Mouse (Mus musculus): Measurements from ENCODE around the gene Pi4k2a. TPM values are rescaled to one million over a fixed set of nuclear protein-coding genes. Genes with fewer than 3 reads are reported as not detected.
A peak's percentile ranks its signal among the peaks of the same experiment; 100 is the strongest.

The Pi4k2a gene
- polyA plus RNA-seq, 1 experiment from 2014 or later: 24.9 TPM

GRCm38 (mm10) chr19:42147769-42148568 lies 57.7 kb downstream of the Pi4k2a start:
- peak overlapping the region; percentile 84 for H3K4me3 ChIP-seq
- H3K9ac ChIP-seq: peak overlapping the region; percentile 95
- under 1% methylated on average over 63 of the region's 63 CpGs for WGBS
- H3K9me3 ChIP-seq: no peaks in the 10 kb centered on the region
- peaks cover 56% of the 10 kb centered on the region for H3K4me1 ChIP-seq
- peaks cover 13% of the 10 kb centered on the region for H3K36me3 ChIP-seq
- H3K27me3 ChIP-seq: no peaks in the 10 kb centered on the region
- peak overlapping the region; percentile 60 for H3K4me2 ChIP-seq
- peak; percentile 63 for ATAC-seq (ENCODE audit: insufficient number of reproducible peaks, insufficient read depth, low FRiP score, low TSS enrichment, low read depth)
- peak overlapping the region; percentile 95 for H3K27ac ChIP-seq

GRCm38 (mm10) chr19:42148569-42148860 lies 58.2 kb downstream of the Pi4k2a start:
- peak overlapping the region; percentile 95 for H3K9ac ChIP-seq
- H3K4me2 ChIP-seq: peak overlapping the region; percentile 60
- peak overlapping the region; percentile 95 for H3K27ac ChIP-seq
- H3K27me3 ChIP-seq: no peaks in the 10 kb centered on the region
- peaks cover 56% of the 10 kb centered on the region for H3K4me1 ChIP-seq
- peak; percentile 22; the same call in 1 of the 2 replicates for ATAC-seq (ENCODE audit: insufficient number of reproducible peaks, insufficient read depth, low FRiP score, low TSS enrichment, low read depth)
- peaks cover 13% of the 10 kb centered on the region for H3K36me3 ChIP-seq
- H3K9me3 ChIP-seq: no peaks in the 10 kb centered on the region
- 12% methylated on average over 7 of the region's 7 CpGs for WGBS
- peak overlapping the region; percentile 84 for H3K4me3 ChIP-seq

GRCm38 (mm10) chr19:42151990-42152389 lies 61.7 kb downstream of the Pi4k2a start:
- Histone ChIP-seq H3K9ac (no peak overlapping the region), H3K9me3 (no peaks in the 10 kb centered on the region), H3K4me2 (peak overlapping the region; percentile 5; the same call in 1 of the 2 replicates), H3K4me1 (peaks cover 43% of the 10 kb centered on the region), H3K27me3 (no peaks in the 10 kb centered on the region), H3K36me3 (peaks cover 13% of the 10 kb centered on the region), H3K27ac (0 out of 2 replicates have a peak overlapping the region, but pooled peaks have one; percentile 23), H3K4me3 (no peak overlapping the region)
- 6% methylated on average over 6 of the region's 6 CpGs for whole genome bisulfite sequencing
- ATAC-seq (ENCODE audit: insufficient number of reproducible peaks, insufficient read depth, low FRiP score, low TSS enrichment, low read depth): no peak

GRCm38 (mm10) chr19:42157493-42158237 lies 67.4 kb downstream of the Pi4k2a start:
- WGBS: 47% methylated on average over 12 of the region's 12 CpGs
- no peak for ATAC-seq (ENCODE audit: insufficient number of reproducible peaks, insufficient read depth, low FRiP score, low TSS enrichment, low read depth)

DNA sequence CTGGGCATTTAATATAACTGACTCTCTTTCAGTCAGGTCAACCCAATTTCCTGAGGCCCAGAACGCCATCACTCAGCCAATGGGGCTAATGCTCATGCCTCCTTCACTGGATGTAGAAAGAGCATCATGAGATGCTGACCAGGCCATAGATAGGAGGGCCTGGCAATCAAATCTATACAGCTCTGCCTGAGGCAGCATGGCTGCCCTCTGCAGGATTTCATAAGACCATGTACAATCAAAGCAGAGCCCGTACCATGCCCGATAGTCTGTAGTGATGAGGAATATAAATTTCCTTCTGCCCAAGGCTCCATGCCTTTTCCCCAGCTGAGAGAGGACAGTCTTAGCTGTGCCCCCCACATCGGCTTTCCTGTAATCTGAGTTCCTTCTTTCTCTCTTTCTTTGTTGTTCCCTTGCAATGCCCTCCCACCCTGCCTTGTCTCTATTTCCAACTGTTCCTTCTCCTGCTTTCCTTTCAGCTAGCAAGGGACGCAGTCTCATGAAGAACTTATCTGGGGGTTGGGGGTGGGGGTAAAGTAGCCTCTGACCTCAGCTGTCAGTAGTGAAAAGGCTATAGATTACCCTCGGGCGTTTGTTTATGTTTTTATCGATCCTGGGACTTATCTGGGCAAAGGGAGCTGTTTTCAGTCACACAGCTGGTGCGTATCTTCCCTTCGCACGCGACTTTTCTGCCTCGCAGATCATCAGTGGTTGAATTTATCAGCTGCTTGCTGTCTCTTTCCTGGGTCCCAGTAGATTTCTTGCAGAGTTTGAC lies 68.2 kb downstream of the Pi4k2a start:
- ATAC-seq (ENCODE audit: insufficient number of reproducible peaks, insufficient read depth, low FRiP score, low TSS enrichment, low read depth): no peak
- peak overlapping the region; percentile 62; the same call in 1 of the 2 replicates for H3K27ac ChIP-seq
- no peak overlapping the region for H3K9ac ChIP-seq
- peaks cover 11% of the 10 kb centered on the region; the same call in 1 of the 2 replicates for H3K4me1 ChIP-seq
- H3K36me3 ChIP-seq: no peaks in the 10 kb centered on the region
- H3K9me3 ChIP-seq: no peaks in the 10 kb centered on the region
- WGBS: 42% methylated on average over 13 of the region's 13 CpGs
- H3K4me2 ChIP-seq: no peak overlapping the region
- H3K27me3 ChIP-seq: no peaks in the 10 kb centered on the region
- no peak overlapping the region for H3K4me3 ChIP-seq

More at GRCm38 (mm10) chr19:42157493-42158237, 67.4 kb downstream of the Pi4k2a start:
- H3K27me3 ChIP-seq: no peaks in the 10 kb centered on the region
- H3K9ac ChIP-seq: no peak overlapping the region
- peaks cover 11% of the 10 kb centered on the region; the same call in 1 of the 2 replicates for H3K4me1 ChIP-seq
- H3K4me3 ChIP-seq: no peak overlapping the region
- H3K27ac ChIP-seq: peak overlapping the region; percentile 62; the same call in 1 of the 2 replicates
- H3K36me3 ChIP-seq: no peaks in the 10 kb centered on the region
- no peak overlapping the region for H3K4me2 ChIP-seq
- no peaks in the 10 kb centered on the region for H3K9me3 ChIP-seq

DNA sequence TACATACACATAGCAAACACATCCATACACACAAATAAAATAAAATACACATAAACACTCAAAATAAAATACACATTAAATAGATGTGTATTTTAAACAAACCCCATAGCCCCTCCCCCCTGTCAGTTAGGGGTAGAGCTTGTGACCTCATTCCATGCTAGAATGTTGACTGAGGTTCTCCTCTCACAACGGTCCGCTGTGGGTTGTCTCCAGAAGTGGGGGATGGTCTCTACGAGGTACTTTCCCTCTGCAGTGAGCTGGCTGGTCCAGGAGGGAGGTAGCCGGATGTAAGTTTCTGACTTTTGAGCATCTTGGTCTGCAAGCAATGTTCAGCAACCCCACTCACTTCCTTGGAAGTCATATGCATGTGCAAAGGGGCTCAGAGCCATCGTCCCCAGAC lies 73.5 kb downstream of the Pi4k2a start, which contains the start of gene Zfyve27:
TSS of gene Zfyve27 (plus strand) at position 188 of the 400 bp plus-strand sequence.
- ATAC-seq (ENCODE audit: insufficient number of reproducible peaks, insufficient read depth, low FRiP score, low TSS enrichment, low read depth): no peak
- Histone ChIP-seq H3K27me3 (peaks cover 14% of the 10 kb centered on the region), H3K36me3 (no peaks in the 10 kb centered on the region), H3K4me2 (no peak within 1 kb of the TSS), H3K9me3 (no peaks in the 10 kb centered on the region), H3K4me1 (peaks cover 4% of the 10 kb centered on the region; the same call in 1 of the 2 replicates), H3K9ac (no peak within 1 kb of the TSS), H3K4me3 (no peak within 1 kb of the TSS), H3K27ac (no peak within 1 kb of the TSS)
- WGBS: 75% methylated on average over 5 of the region's 5 CpGs

GRCm38 (mm10) chr19:42164188-42164587 lies 73.9 kb downstream of the Pi4k2a start:
- H3K4me3 ChIP-seq: no peak overlapping the region
- peaks cover 18% of the 10 kb centered on the region for H3K27me3 ChIP-seq
- no peaks in the 10 kb centered on the region for H3K36me3 ChIP-seq
- no peak overlapping the region for H3K4me2 ChIP-seq
- ATAC-seq (ENCODE audit: insufficient number of reproducible peaks, insufficient read depth, low FRiP score, low TSS enrichment, low read depth): no peak
- no peak overlapping the region for H3K9ac ChIP-seq
- no peaks in the 10 kb centered on the region for H3K9me3 ChIP-seq
- 69% methylated on average over 7 of the region's 7 CpGs for WGBS
- H3K27ac ChIP-seq: no peak overlapping the region
- H3K4me1 ChIP-seq: peaks cover 4% of the 10 kb centered on the region; the same call in 1 of the 2 replicates

- 4% methylated on average over 12 of the region's 12 CpGs for WGBS
- peak overlapping the region; percentile 17; the same call in 1 of the 2 replicates for H3K4me3 ChIP-seq
- no peaks in the 10 kb centered on the region for H3K36me3 ChIP-seq
- H3K9me3 ChIP-seq: no peaks in the 10 kb centered on the region
- H3K27ac ChIP-seq: no peak overlapping the region
- H3K4me1 ChIP-seq: peaks cover 9% of the 10 kb centered on the region
- ATAC-seq (ENCODE audit: insufficient number of reproducible peaks, insufficient read depth, low FRiP score, low TSS enrichment, low read depth): no peak
- H3K4me2 ChIP-seq: peak overlapping the region; percentile 46
- peaks cover 21% of the 10 kb centered on the region for H3K27me3 ChIP-seq
- H3K9ac ChIP-seq: 0 out of 2 replicates have a peak overlapping the region, but pooled peaks have one; percentile 46
Observed at GRCm38 (mm10) chr19:42166130-42166529, 75.9 kb downstream of the Pi4k2a start.

- Histone ChIP-seq H3K4me2 (no peak overlapping the region), H3K27me3 (peaks cover 21% of the 10 kb centered on the region), H3K9me3 (no peaks in the 10 kb centered on the region), H3K27ac (no peak overlapping the region), H3K9ac (no peak overlapping the region), H3K4me1 (peaks cover 15% of the 10 kb centered on the region), H3K36me3 (no peaks in the 10 kb centered on the region), H3K4me3 (no peak overlapping the region)
- 39% methylated on average over 3 of the region's 3 CpGs for WGBS
- no peak for ATAC-seq (ENCODE audit: insufficient number of reproducible peaks, insufficient read depth, low FRiP score, low TSS enrichment, low read depth)
Observed at GRCm38 (mm10) chr19:42166766-42167165, 76.5 kb downstream of the Pi4k2a start.

GRCm38 (mm10) chr19:42167489-42167888 lies 77.2 kb downstream of the Pi4k2a start:
- Histone ChIP-seq H3K4me1 (peaks cover 20% of the 10 kb centered on the region), H3K9ac (no peak overlapping the region), H3K27me3 (peaks cover 21% of the 10 kb centered on the region), H3K4me2 (no peak overlapping the region), H3K4me3 (no peak overlapping the region), H3K36me3 (no peaks in the 10 kb centered on the region), H3K27ac (no peak overlapping the region), H3K9me3 (no peaks in the 10 kb centered on the region)
- WGBS: 57% methylated on average over 9 of the region's 9 CpGs
- no peak for ATAC-seq (ENCODE audit: insufficient number of reproducible peaks, insufficient read depth, low FRiP score, low TSS enrichment, low read depth)
